ENCODE assay signal across 8 mouse cellular contexts in the genomic region with DNA sequence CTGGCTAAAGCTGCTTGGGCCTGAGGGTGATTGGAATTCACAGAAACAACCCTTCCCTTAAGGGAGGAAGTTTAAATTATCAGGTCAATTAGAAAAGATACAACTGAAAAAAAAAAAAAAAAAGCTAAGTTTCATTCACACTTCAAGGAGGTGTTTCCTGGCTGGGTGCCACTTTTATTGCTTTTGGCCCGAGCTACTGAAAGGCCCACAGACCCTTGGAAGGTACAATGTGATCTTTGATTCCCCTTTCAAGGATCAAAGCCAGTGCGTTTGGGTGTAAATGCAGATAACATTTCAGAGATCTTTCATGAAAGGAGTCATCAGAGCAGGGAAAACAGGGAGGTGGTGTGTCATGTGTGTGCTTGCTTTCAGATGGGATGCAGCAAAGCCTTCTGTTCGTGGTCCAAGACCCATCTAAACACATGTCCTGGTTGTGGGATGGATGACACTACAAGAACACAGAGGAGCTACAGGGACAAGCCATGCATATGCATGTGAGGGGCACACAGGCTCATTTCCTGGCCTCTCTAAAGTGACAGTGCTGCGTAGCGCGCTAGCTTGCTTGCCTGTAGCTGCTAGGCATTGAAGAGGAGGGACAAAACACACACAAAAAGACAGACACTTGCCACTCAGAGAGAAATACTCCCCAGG. TPM values are rescaled to one million over a fixed set of nuclear protein-coding genes. Genes with fewer than 3 reads are reported as not detected.
DNase-seq lines count a peak whose midpoint lies in the region; ATAC-seq lines count a peak whose summit lies in the region.

No protein-coding gene starts in this region.

- H3K4me1 ChIP-seq in hindbrain, embryonic 10.5 days (replicated peaks) = peaks cover 28% of the 10 kb centered on the region
- peaks cover 11% of the 10 kb centered on the region for H3K4me1 ChIP-seq in limb, embryonic 11.5 days (ENCODE audit: control insufficient read depth, insufficient read depth, low read length)

- H3K4me2 ChIP-seq in limb, embryonic 11.5 days (ENCODE audit: low read depth, severe bottlenecking) = peak overlapping the region; percentile 89

- WGBS in hindbrain, embryonic 10.5 days = 13% methylated on average over 6 of the region's 6 CpGs
- WGBS in limb, embryonic 11.5 days = 4% methylated on average over 6 of the region's 6 CpGs

- intact Hi-C loops in heart, postnatal 36 days (cut with DNase I) = loop anchor here (2.0 kb wide), 1 partner anchor 53 kb away; no protein-coding TSS in a partner anchor

- H3K9me3 ChIP-seq in hindbrain, embryonic 10.5 days = no peaks in the 10 kb centered on the region
- H3K9me3 ChIP-seq in limb, embryonic 11.5 days (ENCODE audit: control insufficient read depth, low read length) = no peaks in the 10 kb centered on the region

- no peaks in the 10 kb centered on the region for H3K27me3 ChIP-seq in hindbrain, embryonic 10.5 days (ENCODE audit: insufficient read depth, poor library complexity, severe bottlenecking)
- H3K27me3 ChIP-seq in limb, embryonic 11.5 days (ENCODE audit: control insufficient read depth, insufficient read depth, low read length) = no peaks in the 10 kb centered on the region

- H3K9ac ChIP-seq in limb, embryonic 11.5 days (ENCODE audit: low read length) = peak overlapping the region; percentile 78

- H3K36me3 ChIP-seq in hindbrain, embryonic 10.5 days = peaks cover 20% of the 10 kb centered on the region
- H3K36me3 ChIP-seq in limb, embryonic 11.5 days (ENCODE audit: control insufficient read depth, insufficient read depth, low read length) = peaks cover 13% of the 10 kb centered on the region

- H3K4me3 ChIP-seq in hindbrain, embryonic 10.5 days = peak overlapping the region; percentile 84
- peak overlapping the region; percentile 64 for H3K4me3 ChIP-seq in limb, embryonic 11.5 days (ENCODE audit: low read depth, low read length)

- DNase-seq in heart, adult 18-20 months = peak; percentile 14 to 70
- DNase-seq in heart, postnatal 36 days = no peak
- DNase-seq in 3T3-L1 (ENCODE audit: low read depth, low spot score) = peak; percentile 60
- DNase-seq in hindbrain, embryonic 10.5 days (ENCODE audit: low spot score) = no peak
- no peak for DNase-seq in limb, embryonic 11.5 days (ENCODE audit: low spot score)
- DNase-seq in adrenal gland, adult 8-10 months = no peak

- ATAC-seq in common myeloid progenitor, adult 5-6 weeks (replicated peaks; ENCODE audit: low read depth, poor library complexity, severe bottlenecking) = peak; percentile 47
- ATAC-seq in limb, embryonic 11.5 days (ENCODE audit: insufficient number of reproducible peaks, low FRiP score, low TSS enrichment, low read depth) = peak; percentile 19; the same call in 1 of the 2 replicates
- 0 out of 2 replicates have a peak, but pooled peaks have one; percentile 2 for ATAC-seq in monocyte, adult 5-6 weeks (replicated peaks; ENCODE audit: insufficient number of reproducible peaks, low FRiP score, low TSS enrichment, poor library complexity, severe bottlenecking)

- peak overlapping the region; percentile 95 for H3K27ac ChIP-seq in hindbrain, embryonic 10.5 days
- peak overlapping the region; percentile 43 for H3K27ac ChIP-seq in limb, embryonic 11.5 days (replicated peaks; ENCODE audit: low read depth, low read length)

RNA-seq across cellular contexts. Expression of gene Gnb1l, which starts 0.5 kb away (rescaled TPM):
- 1 to 10 TPM; 6.1 to 6.4 TPM for total RNA-seq in heart, adult 18-20 months (2021)
- total RNA-seq in heart, postnatal 36 days (2021) = 1 to 10 TPM; 5.2 to 5.4 TPM
- 4.5 and 5.0 TPM in 2 replicates for total RNA-seq in common myeloid progenitor, adult 5-6 weeks (2017)
- 16.8 and 19.5 TPM in 2 replicates for polyA plus RNA-seq in hindbrain, embryonic 10.5 days (2016; fragmentation: Nextera tagmentation; extraction: Ambion mirVana)
- polyA plus RNA-seq in limb, embryonic 11.5 days (2014; fragmentation: Nextera tagmentation; extraction: Ambion mirVana) = 17.9 and 18.6 TPM in 2 replicates
- total RNA-seq in monocyte, adult 5-6 weeks (2017) = 0.85 to 1.4 TPM (median 1.2 TPM) in 3 replicates
- 1 to 10 TPM; 5.1 to 7.0 (median 6.1) TPM for total RNA-seq in adrenal gland, adult 8-10 months (2022)

RNA-seq across cellular contexts. Expression of gene Rtl10, which starts 0.7 kb away (rescaled TPM):
- total RNA-seq in heart, adult 18-20 months (2021) = 1 to 10 TPM; 3.9 to 4.1 TPM
- total RNA-seq in heart, postnatal 36 days (2021) = 1 to 10 TPM; 3.6 to 4.6 TPM
- total RNA-seq in common myeloid progenitor, adult 5-6 weeks (2017) = 0.49 and 5.9 TPM in 2 replicates
- 2.2 and 2.7 TPM in 2 replicates for polyA plus RNA-seq in hindbrain, embryonic 10.5 days (2016; fragmentation: Nextera tagmentation; extraction: Ambion mirVana)
- 2.5 and 2.6 TPM in 2 replicates for polyA plus RNA-seq in limb, embryonic 11.5 days (2014; fragmentation: Nextera tagmentation; extraction: Ambion mirVana)
- 2.0 TPM in 1 of 3 replicates, not detected in the others for total RNA-seq in monocyte, adult 5-6 weeks (2017)
- 1 to 10 TPM; 4.9 to 8.2 (median 5.1) TPM for total RNA-seq in adrenal gland, adult 8-10 months (2022)

Comparison
In these comparisons a context has a peak if more than half of its experiments do, and no peak if none do; other contexts are left out.
1. DNase-seq: peak in heart, adult 18-20 months (2 of 2) and 3T3-L1 (single experiment); none in heart, postnatal 36 days (0 of 2), hindbrain, embryonic 10.5 days (single experiment), limb, embryonic 11.5 days (single experiment) and adrenal gland, adult 8-10 months (single experiment).
2. Peak in every context shown above with its lines, with median percentiles within 50 percentile points of each other: ATAC-seq.